Mouse (Mus musculus): Measurements from ENCODE around the gene Ccdc24.

GRCm38 (mm10) chr4:117873615-117874014 is 1.3 kb upstream of the Ccdc24 start:
- TF ChIP-seq CTCF (IDR thresholded peaks at IDR 0.05; ENCODE audit: control insufficient read depth, insufficient read depth, insufficient read length) (no peak), MAX (IDR thresholded peaks at IDR 0.05) (no peak)

Measured in C2C12 (cell line).